Mouse (Mus musculus) spleen, postnatal 36 days (tissue): ENCODE data around the gene Pla2g2c.
A peak's percentile ranks its signal among the peaks of the same experiment; 100 is the strongest.

Experiments
- DNase-seq, 2 experiments: peaks; one replicate each; pipeline ENCODE4 v3.0.0; 2022; ENCODE audit warnings: low spot score in 2 of 2, mixed read lengths in 1 of 2

Gene Pla2g2c

GRCm38 (mm10) chr4:138748369-138749072 lies 23.9 kb downstream of the Pla2g2c start:
- no peak for DNase-seq

GRCm38 (mm10) chr4:138752603-138753002 lies 28.0 kb downstream of the Pla2g2c start:
- no peak for DNase-seq

DNA sequence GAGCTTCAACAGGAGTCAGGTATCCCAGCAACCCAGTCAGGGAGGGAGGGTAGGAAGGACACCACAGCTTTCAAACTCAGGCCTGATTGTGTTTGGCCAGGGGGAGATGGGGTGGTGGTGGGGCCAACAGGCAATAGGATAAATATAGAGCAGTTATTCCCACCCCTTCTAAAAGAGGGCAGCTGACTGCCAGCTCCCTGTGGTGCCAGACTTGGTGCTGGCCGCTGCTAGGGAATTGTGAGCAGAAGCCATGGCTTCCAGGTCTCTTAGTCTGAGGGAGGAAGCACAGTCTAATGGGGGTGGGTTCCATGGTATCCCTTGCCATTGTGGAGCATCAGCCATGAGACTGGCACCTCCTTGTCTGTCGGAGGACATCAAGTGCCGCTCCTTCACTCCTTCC lies 29.0 kb downstream of the Pla2g2c start:
- no peak for DNase-seq

DNA sequence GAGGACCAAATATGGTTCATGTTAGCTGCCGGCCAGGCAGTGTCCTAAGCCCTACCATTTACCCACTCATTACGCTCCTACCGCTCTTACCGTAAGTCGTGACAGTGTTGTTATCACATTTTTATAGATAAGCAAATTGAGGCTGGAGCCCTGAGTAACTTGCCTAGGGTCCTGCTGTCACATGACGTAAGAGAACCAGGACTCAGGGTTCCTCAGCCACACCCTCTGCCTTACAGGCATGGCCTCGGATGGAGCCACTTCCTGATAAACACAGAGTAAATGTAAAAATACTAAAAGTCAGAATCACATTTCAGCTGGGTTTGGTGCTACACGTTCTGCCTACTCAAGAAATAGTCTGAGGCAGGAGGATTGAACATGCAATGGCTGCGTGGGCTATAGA lies 29.8 kb downstream of the Pla2g2c start:
- DNase-seq, result no peak

DNA sequence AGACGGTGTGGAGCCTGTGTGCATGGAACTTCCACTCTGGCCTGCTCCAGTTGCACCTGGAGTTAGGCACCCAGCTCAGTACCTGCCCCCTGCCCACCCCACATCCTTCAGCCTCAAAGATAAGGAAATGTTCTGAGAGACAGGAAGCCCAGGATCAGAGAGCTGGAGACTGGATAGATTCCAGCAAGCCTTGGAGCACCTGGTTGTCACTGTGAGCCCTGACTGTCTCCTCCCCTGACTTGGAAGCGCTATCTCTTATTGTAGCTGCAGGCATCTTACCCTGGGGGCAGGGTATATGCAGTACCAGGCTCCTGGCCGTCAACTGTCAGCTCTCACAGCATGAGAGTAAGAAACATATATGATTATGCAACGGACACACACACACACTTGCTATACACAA lies 30.8 kb downstream of the Pla2g2c start:
- no peak for DNase-seq

DNA sequence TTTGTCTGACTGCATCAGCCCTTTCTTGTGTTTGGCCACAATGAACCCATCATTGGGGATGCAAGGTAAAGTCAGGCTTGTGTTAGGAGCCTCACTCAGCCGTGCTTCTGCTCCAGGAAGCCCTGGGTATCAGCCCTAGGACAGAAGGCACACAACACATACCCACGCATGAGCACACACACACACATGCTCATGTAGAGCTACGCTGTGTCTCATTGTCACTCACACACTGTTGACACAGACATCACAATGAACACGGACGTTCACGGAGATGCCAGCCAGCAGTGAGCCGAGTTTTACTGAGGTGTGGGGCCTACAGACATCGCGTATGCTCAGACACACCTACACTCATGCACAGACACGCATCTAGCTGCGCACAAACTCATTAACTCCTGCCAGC lies 31.4 kb downstream of the Pla2g2c start:
- DNase-seq, result no peak

GRCm38 (mm10) chr4:138757416-138757815 lies 32.8 kb downstream of the Pla2g2c start, which contains the start of gene Pla2g2f:
TSS of gene Pla2g2f (minus strand) at chr4:138757626.
- DNase-seq, result no peak

GRCm38 (mm10) chr4:138762266-138762665 lies 37.7 kb downstream of the Pla2g2c start:
- DNase-seq, result no peak

GRCm38 (mm10) chr4:138771970-138772369 lies 47.4 kb downstream of the Pla2g2c start:
- no peak for DNase-seq

DNA sequence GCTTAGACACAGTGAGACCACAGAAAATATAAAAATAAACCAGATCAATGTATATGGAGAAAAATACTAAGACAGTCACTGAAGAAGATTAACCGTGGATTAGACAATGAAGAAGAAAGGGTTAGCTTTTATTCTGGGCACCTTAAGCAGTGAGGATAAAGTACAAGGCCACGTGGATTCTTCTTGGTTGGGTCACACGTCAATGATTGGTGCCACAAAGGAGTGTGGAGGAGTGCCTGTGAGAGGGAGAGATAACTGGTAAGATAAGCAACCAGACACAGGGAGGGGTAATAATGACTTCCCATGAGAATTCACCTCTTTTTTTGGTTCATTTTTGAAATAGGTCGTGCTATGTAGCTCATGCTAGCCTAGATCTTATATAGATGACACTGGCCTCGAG lies 47.8 kb downstream of the Pla2g2c start:
- DNase-seq, result no peak

- DNase-seq, result no peak
Measured at GRCm38 (mm10) chr4:138775435-138775834, 50.8 kb downstream of the Pla2g2c start, which contains the start of gene Pla2g2d. TSS of gene Pla2g2d (plus strand) at chr4:138775735.

DNA sequence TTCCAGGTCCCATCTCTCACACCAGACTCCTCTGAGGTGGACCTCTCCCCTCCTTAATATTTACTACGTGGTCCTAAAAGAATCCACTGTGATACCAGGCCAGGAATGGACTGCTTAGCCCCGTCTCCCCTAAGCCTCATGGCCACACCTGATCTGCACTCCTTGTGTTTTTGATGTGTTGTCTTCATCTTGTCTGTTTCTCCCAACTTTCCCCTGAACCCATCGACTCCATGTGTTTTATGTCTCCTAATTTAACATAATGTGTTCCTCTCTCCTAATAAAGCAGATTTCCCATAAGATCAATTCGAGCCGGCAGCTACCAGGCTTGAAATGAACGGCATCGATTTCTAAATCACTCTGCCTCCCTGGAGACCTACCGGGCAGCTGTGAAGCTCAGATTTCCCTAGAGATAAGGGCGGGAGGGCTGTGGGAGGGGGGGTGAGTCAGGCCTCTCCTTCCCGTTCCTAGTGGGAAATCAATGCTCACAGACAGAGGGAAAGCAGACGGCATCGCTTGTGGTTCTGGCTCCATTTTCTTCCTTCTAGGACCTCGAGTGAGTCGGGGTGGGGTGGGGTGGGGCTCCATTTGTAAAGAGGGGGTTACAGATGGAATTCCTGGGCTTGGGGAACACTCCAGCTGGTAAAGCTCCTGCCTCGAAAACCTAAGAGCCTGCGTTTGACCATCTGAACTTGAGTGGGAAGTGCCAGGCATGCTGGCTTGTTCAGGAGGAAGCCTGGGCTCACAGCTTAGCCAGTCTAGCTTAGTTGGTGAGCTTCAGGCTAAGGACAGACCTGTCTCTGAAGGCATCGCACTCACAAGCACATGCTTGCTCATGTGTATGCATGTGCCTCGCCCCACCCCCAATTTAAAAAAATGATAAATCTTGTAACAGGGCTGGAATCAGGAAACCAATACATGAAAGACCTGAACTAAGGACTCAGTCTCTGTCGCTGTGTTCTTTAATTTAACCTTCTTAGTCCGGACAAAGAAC lies 53.1 kb downstream of the Pla2g2c start:
- DNase-seq, result no peak

DNA sequence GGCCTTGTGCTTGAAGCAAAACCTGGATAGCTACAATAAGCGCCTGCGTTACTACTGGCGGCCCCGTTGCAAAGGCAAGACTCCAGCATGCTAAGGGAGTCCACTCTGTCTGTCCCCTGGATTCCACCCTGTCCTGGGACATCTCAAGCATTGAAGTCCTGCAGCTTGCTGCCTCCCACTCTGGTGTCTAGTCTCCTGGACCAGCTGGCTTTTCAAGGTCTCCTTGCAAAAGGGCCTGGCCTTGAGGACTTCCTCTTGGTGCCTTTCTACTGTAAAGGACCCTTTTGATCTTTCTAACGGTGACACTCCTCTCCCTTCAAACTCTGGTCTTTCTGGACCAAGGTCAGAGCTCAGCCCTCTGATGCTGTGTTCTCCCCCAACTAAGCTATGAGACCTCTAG lies 55.7 kb downstream of the Pla2g2c start:
- no peak for DNase-seq

DNA sequence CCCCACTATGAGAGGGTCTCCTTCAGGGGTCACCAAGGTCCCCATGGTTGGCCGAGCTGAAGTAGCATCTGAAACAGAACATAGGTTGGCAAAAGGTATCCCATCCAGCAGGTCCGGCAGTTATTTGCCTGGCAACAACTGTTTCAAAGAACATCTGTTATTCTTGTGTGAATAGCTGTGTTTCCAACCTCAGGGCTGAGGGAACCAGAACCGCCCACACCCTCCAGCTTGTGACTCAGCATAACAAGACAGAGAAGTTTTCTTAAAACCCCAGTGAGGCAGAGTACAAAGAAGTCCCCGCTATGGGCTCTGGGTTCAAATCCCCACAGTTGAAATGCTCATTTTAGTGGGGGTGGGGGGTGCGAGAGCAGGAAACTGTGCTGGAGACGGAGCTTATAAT lies 57.5 kb downstream of the Pla2g2c start:
- no peak for DNase-seq

DNA sequence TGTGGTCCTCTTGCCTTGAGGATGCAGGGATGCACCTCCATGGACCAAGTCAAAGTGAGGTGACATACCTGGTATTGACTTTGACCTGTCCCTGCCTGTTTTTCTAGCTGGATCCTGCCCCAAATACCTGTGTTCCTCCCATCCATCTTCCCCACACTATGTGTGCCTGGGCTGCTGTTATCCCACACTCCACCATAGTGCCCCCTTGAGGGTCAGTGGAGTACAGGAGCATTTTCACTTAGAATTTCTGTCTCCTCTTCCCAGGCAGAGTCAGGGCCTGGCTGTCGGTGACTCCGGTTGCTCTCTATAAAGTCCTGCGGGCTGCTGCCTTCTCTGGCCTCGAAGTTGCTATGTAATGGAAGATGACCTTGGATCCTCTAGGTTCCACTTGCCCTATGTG lies 61.1 kb downstream of the Pla2g2c start:
- no peak for DNase-seq

- peak in 1 of 2 experiments; percentile 9 for DNase-seq
Measured at GRCm38 (mm10) chr4:138786141-138786540, 61.5 kb downstream of the Pla2g2c start.

- DNase-seq, result no peak
Measured at GRCm38 (mm10) chr4:138788381-138788780, 63.8 kb downstream of the Pla2g2c start.

DNA sequence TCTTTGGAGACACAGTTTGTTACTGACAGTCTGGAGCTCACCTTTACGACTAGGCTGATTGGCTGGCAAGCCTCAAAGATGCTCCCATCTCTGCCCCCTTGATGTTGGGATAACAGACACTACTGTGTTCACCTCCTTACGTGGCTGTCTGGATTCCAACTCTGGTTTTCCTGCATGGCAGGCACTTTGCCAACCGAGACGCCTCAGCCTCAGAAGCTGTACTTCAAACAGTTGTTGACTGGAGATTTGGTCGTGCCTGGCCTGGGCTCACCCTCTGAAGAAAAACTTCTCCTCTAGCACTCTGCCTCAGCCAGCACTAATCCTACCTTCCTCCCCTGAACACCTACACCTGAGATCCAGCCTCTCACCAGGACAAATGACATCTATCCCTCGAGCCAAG lies 66.9 kb downstream of the Pla2g2c start:
- no peak for DNase-seq

DNA sequence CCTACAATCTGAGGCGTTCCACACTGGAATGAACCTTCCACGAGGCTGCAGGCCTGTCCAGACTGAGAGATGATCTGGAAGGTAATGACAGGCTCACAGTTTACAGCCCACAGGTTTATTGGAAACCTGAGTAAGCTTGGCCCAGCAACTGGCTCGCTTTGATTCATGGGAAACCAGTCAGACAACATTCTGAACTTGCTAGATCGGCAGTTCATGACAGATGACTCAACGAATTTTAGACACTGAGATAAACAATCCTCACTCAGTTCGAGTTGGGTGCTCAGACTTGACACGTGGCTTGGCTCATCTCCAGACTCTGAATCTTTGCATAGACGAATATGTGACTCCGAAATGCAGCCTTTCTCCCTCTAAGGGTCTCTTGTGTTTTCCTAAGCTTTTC lies 68.0 kb downstream of the Pla2g2c start:
- no peak for DNase-seq

GRCm38 (mm10) chr4:138793276-138793675 lies 68.7 kb downstream of the Pla2g2c start:
- DNase-seq, result no peak

DNA sequence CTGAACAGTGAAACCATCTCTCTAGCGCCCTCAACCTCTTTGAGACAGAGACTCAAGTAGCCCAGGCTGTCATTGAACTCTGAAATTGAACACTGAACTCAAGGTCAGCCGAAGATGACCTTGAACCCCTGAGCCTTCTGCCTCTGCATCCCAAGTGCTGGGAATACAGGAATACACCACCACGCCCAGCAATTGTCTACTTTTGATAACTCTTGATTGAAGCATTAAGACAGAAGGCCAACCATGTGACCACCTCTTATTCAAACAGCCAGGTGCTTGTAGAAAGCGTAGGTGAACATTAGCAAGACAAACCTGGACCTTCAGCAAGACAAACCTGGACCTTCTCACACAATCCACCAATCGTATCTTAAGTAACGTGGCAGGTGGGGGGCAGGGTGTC lies 69.8 kb downstream of the Pla2g2c start:
- DNase-seq, result no peak
